Mouse (Mus musculus): ENCODE results near the gene Mdh2.

Mdh2 gene

DNA sequence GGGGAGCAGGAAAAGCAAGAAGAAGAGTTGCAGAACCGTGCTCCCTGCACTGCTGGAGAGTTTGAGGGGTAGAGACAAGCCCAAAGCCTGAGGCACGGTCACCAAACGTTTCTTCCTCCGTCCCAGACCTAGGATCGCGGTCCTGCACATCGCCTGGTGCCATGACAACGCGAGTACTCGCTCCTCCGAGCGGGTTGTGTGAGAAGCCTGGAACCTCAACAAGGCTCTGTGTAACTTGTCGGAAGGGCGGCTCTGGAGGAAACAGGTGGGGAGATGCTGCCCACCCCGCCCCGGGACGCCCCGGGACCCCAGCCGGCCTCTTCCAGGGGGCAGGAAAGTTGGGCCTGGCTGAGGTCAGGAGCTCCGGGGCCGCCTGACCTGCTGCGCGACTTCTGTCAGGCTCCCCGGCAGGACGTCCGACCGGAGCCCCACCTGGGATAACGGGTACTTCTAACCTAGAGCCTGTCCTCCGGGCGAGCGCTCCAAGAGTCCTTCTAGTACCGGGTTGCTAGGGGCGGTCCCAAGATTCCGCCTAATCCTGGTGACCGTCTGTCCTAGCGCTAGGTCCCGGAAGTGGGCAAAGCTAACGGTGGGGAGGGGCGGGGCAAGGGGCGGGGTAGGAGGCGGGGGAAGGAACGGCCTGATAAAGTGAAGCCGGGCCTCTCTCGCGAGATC, 347 bp upstream of the Mdh2 start, which contains the start of gene Styxl1:
TSS of gene Styxl1 (minus strand) at position 590 of the 675 bp plus-strand sequence.
- no peak for DNase-seq

DNA sequence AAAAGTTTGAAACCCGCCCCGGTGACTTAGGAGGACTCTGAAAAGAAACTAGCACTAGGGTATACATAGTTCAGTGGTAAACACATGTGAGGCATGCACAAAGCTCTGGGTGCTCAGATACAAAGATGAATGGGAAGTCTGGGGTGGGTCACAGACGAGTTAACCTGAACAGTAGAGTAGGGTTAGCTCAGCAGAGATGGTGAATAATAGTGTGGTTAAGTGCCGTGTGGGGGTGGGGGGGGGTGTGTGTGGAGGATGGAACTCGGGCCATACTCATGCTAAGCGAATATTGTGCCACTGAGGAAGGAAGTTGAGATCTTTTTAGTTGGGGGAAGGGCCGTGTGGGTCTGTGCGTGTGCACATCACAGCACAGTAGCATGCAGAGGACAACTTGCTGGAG, 2.1 kb downstream of the Mdh2 start:
- no peak for DNase-seq

DNA sequence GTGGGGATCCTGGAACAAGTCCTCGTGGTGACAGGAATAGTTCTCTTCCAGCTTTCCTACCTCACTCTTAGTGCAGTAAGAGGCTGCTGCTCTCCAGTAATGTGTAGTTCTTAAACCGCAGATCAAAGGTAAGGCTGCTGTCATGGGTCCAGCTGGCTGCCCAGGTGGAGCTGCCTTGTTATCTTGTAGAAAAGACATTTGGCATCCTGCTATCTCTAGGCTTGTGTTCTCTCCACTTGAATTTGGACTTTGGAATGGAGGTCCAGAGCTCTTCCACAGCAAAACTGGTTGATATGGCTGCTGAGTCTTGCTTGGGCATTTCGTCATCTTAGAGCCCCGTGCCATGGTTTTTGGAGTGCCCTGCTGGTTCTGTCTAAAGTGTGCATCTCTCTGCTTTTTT, 4.6 kb downstream of the Mdh2 start:
- DNase-seq: no peak

DNA sequence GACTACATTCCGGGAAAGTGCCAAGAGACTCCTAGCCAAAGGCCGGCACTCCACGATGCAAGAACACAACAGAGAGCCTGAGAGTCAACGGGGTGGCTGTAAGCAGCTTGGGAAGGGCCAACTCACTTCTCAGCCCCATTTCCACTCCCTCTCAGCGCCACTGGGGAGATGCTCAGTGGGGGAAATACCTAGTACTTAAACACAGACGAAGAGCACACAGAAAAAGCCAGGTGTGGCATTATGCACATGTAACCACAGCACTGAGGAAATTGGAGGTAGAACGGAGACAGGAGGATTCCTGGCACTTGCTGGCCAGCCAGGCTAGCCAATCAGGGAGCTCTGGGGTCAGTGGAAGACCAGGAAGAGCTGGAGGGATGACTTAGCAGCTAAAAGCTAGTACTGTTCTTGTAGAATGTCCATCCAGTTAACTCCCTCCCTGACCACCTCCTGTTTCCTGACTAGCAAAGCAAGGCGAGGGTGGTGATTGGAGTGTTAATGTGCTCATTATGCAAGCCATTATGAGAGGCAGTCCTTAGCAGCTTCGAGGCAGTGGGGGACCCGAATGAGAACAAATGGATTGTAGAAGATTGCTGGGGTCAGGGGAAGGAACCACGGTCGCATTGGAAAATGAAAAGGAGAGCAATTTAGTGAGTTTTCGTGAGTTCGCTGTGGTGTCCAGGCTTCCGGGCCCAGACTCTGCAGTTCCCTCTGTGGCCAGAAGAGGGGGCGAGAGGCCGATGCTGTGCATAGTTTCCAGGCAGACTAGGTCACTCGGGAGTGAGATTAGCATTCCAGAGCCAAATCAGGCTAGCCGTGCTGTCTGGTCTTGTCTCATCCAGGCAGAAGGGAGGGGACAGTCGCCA, 15.9 kb downstream of the Mdh2 start:
- DNase-seq: peak; percentile 93

DNA sequence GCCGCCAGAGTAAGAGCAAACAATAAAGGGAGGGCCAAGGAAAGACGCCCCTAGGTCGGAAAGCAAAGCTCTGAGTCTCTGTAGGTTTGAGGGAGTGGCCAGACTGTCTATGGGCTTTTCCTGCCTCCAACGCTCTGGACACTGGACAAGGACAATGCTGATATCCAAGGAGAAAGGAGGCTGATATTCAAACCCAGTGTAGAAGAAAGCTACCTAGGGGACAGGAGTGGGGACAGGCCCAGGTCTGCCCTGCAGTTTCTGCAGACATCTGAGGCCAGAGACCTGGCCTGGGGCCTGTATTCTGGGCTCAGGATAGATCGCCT, 16.5 kb downstream of the Mdh2 start:
- DNase-seq: no peak

DNA sequence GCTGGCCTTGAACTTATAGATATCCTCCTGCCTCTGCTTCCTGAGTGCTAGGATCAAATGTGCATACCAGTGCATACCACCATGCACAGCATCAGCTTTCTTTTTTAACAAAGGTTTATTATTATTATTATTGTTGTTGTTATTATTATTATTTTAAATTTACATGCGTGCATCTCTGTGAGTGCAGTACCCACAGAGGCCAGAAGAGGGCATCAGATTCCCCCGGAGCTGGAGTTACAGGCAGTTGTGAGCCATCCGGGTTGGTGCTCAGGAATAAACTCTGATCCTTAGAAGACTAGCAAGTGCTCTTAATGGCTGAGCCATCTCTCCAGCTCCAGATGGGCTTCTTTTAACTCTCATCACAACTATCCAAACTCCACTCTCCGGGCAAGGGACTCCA, 21.5 kb downstream of the Mdh2 start:
- DNase-seq: no peak

DNA sequence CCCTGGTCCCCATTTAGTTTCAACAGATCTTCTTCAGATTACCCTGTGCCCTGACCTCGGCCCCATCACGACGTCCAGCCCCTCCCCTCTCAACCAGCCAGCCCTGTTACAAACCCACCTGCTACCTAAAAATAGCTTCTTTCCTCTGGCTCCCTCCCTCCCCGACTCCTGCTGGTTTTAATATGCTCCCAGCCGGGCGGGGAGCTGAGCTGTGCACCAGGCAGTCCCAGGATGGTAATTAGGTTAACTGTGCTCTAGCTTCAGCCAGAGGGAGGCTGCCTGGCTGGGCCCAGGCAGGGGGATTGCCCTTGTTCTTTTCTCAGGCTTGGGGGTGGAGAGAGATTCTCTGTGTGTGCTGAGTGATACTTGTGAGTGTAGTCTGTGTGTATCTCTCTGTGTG, 22.6 kb downstream of the Mdh2 start:
- DNase-seq: no peak

DNA sequence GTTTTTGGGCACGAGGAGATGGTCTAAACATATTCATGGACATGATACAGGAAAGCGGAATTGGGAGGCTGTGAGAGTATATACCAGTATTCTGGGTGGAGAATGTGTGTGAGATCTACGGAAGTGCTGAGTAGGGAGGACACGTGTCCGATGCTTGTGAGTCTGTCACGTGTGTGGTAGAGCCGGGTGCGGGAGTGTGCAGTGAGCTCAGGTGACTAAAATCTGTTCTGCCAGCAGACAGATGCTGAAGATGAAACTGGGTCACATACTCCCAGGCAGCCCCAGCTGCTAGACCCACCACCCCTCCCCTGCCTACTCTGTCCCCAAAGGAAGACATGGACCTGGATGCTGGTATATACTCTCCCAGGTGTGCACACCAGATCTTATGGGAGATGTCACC, 24.4 kb downstream of the Mdh2 start:
- DNase-seq: no peak

DNA sequence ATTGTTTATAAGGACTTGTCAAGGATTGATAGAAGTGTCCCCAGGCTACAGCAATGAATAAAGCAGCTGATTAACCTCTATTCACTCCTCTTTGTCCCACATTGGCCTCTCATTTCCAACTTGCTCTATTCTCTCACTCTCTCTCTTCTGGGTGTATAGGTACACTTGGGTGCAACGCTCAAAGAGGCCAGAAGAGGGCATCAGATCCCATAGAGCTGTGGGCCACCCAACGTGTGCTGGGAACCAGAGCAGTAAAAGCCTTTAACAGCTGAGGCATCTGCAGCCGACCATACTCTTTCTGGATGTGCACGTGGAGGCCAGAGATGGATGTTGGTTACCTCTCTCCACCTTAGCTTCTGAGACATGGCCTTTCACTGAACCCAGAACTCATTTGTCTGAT, 24.9 kb downstream of the Mdh2 start:
- no peak for DNase-seq

DNA sequence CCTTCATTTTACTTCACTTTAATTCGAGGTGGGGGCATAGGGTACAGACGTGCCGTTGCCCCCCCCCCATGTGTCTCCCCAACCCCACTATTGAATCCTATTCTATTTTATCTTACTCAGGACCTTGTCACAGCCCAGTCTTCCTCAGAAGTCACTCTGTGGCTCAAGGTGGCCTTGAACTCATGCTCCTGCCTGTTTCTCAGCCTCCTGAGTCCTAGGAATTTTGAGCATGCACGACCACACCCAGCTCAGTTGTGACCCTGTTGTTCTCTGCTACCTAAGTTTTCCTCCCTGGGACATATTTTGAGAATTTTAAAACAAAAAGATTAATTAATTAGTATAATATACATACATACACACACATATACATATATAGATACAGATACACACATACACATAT, 25.4 kb downstream of the Mdh2 start:
- DNase-seq: no peak

DNA sequence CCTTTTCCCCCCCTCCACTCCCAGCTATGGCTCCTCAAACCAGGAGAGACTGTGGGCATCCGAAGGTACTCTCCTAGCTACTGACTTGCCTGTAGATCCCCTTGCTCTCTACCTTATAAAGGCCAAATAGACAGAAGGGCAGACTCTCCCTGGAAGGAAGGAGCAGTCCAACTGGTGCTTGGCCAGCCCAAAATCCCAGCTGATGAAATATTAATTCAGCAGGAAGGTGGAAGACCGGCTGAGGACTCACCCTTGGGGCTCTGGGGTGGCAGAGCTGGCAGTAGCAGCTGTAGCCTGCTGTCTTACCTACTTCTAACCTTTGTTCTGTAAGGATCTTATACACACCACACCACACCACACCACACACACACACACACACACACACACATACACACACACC, 26.5 kb downstream of the Mdh2 start:
- DNase-seq: no peak

DNA sequence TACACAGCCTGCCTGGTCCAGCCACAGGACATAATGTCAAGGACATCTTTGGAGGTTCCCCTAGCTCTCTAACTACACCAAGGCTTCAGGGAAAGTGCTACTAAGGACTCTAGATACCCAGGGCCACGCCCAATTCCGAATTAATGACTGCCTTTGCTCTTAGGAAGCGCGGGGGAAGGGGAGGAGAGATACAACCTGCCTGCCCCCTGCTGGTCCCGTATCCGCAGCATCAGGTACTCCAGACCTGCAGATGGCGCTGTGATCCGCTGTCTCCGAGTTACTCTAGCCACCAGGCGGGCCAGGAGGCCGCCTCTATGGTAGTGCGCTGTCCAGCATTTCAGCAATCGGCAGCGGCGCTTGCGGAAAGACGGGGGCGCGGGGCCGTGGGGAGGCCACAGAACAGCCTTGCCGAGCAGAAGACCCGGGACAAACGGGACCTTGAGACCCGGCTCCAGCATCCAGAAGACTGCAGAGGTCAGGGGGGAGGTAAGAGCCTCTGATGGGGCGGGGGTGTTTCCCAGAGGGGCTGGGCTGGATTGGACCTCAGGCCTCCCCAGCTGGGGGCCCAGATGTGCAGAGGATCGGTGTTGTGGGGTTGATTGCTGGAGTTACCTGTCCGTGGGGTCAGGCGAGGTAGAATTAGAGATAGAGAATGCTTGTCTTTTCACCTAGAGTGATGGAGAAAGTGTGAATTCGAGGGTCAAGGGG, 28.4 kb downstream of the Mdh2 start, which contains the start of gene Srrm3:
TSS of gene Srrm3 (plus strand) at position 336 of the 708 bp plus-strand sequence.
- DNase-seq: peak; percentile 95

DNA sequence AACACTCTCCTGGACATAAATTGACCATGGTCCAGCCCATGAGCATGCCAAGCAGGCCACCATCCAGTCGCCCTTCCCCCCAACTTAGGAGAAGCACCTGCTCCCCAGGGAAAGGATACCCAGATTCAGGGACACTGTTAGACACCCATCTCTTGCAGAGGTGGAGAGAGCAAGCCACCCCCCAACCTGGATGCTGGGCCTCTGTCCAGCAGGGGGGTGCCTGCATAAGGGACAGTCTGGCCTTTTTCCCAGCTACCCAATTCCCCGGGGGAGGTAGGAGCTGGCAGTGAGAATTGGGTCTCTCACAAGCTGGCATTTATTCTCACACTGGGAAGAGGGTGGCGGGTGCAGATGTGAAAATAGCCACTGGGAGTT, 29.0 kb downstream of the Mdh2 start:
- DNase-seq: no peak

DNA sequence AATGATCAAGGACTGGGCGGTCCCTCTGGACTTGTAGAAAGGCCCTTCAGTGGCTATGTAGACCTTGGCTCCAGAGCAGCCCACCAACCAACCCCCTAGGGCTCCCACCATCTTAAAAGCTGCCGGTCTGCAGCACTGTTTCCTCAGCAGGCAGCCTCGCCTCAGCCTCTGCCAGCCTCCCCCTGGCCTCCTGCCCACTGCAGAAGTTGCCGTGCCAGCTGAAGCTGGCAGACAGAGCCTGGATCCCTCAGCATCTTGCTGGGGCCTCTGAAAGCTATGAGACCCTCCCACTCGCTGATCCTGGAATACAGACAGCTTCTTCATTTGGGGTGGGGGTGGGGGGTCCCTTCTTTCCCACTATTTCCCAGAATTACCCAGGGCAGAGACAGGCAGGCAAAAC, 34.7 kb downstream of the Mdh2 start:
- DNase-seq: no peak

DNA sequence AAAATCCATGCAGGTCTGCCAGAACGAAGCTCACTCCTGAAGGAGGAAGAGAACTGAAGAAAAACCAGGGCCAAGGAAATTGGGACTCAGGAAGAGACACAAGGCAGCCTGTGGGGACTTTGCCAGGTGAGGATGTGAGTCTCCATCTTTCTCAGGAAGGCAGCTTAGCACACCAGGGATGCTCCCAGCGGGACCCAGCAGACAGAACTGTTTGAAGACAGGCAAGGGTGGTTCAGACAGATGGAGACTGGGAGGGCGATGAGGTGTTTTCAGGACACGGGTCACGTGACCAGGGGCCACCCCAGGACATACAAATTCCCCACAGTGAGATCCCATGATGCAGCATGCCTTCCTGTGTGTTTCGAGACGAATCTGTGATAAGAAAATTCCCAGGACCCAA, 40.2 kb downstream of the Mdh2 start:
- DNase-seq: no peak

DNA sequence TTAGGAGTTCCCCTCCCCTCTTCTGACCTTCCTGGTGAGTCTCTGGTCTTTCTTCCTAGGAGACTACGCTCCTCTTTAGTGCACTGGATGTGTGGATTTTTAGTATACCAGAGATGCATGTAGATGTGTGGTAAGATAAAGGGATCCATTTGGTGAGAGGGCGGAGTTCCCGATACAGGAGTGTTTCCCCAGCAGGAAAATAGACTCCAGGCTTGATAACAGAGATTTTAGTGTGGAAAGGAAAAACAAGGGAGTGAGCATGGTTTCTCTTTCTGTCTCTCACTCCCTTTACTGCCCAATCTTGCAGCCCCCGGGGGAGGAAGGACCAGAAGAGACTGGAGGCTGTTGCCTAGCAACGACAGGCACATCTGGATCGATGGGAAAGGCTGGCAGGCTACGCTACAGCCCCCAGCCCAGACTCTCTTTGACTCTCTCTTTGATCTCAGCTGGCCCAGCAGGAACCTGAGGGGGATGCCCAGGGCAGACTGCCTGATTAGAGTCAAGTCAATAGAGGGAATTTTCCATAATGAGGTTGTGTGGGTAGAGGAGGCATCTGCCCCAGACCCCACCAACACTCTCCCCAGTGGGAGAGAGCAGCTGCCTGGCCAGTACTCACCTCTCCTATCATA, 44.1 kb downstream of the Mdh2 start:
- DNase-seq: no peak

DNA sequence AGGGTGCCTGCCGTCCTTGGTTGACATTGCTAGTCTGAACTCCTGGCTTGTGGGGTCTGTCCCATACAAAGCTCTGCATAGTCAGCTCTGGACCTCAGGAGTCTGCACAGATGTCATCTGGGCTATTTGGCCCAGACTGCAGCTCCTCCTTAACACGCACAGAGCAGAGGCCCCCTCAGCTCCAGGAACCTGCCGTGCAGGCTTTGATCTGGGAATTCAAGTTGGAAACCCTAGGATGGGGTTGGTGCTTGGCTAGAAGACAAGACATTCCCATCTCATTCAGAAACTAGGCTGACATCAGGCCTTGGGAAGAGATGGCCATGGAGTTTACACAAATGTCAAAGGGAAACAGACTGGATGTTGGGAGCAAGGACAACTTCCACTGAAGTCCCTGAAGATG, 46.2 kb downstream of the Mdh2 start:
- DNase-seq: no peak

DNA sequence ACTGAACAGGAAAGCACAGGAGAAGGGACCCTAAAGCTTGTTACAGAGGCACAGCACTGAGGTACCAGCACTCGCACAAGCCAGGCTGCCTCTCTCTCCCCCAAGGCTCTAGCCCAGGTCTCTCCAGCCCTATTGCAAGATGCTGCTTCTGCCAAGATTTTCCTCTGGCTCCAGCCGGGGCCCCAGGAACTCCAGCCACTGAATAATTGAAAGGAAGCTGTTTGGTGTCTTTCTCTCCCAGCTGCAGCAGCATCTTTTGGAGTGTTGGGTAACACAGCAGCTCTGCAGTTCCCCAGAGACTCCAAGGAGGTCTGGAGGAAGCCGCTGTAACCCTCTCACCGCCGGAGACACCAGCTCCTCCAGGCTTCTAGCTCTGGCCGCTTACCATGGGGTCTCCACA, 47.9 kb downstream of the Mdh2 start:
- no peak for DNase-seq

DNA sequence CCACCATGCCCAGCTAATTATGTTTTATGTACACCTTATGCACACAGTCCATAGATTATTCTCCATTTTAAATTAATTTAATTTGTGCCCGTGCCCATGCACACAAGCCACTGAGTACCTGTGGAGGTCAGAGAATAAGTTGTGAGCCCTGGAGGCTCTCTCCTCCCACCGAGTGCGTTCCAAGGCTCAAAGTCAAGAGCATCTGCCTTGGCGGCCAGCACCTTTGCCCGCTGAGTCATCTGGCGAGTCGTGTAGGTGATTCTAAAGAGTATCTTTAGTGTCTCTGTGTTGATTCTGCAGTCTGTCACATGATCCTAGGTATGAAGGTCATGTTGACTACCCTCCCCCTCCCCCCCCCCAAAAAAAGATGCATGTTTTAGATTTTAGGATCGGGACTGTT, 51.1 kb downstream of the Mdh2 start:
- DNase-seq: no peak

DNA sequence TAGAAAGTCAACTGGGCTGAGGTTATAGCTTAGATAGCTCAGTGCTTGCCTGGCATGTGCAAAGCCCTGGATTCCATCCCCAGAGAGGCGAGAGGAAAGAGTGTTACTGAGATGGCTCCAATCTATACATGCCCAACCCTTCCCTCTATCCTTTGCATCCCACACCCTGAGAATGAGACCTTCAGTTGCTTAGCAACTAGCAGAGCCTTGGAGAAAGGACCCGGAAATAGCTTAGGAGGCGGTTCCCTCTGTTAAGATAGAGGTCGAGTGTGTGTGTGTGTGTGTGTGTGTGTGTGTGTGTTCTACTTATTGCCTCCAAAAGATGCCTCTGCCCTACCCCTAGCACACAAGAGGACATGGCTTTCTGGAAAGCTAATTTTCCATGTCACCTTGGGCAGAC, 54.4 kb downstream of the Mdh2 start:
- no peak for DNase-seq

DNA sequence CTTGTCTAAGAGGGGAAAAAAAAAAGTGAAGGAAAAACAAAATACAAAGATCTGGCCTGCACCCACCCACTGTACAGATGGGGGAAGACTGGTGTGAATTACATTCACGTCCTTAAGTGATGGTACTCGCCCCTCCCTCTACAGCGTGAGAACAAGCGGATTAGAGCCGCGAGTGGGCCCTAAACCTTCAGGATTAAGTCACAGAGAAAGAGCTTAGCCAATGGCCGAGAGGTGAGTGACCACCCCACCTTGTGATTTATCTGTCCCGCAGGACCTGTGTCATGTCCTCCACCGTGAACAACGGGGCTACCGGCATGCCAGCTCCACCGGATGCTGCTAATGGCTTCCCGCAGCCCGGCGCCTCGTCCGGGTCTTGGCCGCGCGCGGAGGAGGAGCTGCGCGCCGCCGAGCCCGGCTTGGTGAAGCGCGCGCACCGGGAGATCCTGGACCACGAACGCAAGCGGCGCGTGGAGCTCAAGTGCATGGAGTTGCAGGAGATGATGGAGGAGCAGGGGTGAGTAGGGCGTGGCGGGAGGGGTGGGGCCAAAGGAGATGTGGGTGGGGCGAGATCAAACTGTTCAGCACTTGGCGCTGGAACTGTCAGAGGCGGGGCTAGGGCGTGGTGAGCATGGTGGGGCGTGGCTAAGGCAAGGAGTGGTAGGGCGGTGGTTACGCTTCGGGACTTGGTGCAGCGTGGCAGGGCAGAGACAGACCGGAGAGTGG, 56.6 kb downstream of the Mdh2 start:
- DNase-seq: peak; percentile 73

DNA sequence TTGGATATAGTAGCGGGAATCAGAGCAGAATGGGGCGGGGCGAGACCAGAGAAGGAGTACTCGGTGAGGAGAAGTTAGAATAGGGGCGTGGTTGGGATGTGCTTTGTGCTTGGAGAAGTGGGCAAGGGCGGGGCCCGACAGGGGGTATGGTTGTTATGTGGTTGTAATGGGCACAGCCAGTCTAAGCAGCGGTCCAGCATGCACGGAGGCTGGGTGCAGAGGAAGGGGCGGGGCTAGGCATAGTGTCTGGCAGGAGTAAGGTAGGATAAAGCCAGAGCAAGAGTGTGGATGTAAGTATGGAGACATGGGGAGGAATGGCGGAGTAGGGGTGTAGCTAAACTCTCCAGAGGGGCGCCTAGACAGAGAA, 57.2 kb downstream of the Mdh2 start:
- DNase-seq: no peak

DNA sequence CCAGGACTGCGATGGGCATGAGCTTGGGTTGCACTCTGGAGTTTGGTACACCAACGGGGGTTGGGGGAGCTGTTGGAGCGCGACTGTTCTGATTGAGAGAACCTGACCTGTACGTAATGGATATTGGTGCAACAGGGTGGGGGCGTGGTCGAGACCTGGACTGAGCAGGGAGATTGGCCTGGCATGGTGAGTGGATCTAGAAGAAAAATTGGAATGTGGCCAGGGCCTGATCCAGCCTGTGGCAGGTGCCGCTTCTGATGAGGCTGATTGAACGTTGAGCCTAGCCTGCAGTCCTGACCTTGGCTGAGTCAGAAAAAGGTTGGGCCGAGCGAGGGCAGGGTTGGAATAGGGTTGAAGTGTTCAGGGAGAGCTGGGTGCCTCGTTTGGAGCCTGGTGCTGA, 57.7 kb downstream of the Mdh2 start:
- no peak for DNase-seq
